Mouse (Mus musculus) liver (tissue): ENCODE results near the gene Ncan.

ENCODE experiments used
- DNase-seq: peaks from one replicate; pipeline ENCODE4 v3.0.0-alpha.2; 2020; ENCODE audit warnings: mixed read lengths

The Ncan gene

GRCm38 (mm10) chr8:70128435-70128834 is 7.8 kb upstream of the Ncan start:
- DNase-seq = no peak

DNA sequence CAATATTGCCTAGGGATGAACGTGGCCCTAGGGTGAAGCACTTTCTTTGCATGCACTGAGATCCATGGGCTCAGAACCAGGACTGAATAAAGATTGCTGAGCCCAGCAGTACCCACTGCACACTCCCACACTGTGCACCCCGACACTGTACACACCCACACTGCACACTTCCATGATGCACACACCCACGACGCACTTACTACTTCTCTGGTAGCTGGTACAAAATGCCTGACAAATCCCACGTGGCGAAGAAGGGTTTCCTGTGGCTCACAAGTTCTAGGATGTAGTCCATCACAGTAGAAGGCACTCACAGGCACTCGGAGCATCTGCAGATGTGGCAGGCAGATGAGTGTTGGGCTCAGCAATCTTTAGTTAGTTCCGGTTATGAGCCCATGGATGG is 4.3 kb upstream of the Ncan start:
- DNase-seq = no peak

- no peak for DNase-seq
Measured at GRCm38 (mm10) chr8:70122863-70123262, 2.2 kb upstream of the Ncan start.

DNA sequence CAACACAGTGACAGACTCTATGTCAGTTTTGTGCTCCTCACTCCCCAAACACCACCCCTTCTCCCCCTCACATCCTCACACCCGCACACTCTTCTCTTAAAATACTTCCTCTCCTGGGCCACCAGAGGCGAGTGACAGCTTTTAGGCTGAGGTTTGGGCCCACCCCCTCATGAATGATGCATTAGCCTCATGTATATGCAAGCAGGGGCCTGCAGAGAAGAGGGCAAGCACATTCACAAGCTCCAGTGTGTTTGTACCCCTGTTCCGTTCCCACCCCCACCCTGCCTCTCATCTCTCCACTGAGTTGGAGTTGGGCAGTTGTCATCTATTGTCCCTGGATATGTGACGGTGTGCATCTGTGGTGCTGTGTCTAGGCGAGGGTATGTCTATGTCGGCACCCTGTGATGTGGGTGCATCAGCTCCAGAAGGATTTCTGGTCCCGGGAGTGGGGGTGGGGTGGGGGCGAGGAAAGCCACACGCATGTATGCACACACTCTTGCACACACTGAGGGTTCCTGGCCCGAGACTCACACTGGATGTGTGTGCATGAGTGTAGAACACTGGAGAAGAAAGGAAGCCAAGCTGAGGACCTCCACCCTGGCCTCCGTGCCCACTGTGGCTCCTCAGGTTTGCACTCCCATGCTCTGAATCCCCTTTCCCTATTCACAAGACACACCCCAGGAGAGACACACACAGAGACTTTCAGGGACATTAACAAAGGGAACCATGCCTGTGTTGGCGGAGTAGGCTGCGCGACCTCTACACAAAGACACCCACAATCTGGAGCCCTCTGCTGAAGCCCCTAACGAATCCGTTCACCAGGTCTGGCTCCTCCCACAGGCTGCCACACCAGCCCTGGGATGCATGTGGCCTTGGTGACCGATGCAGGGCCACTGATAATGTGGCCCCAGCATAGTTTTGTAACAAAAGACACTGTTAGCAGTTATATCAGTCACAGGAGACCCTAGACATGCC is 1.7 kb downstream of the Ncan start:
- DNase-seq = no peak

- DNase-seq = peak; percentile 45
Measured at GRCm38 (mm10) chr8:70117611-70118010, 3.1 kb downstream of the Ncan start.

- no peak for DNase-seq
Measured at GRCm38 (mm10) chr8:70114892-70115291, 5.8 kb downstream of the Ncan start.

DNA sequence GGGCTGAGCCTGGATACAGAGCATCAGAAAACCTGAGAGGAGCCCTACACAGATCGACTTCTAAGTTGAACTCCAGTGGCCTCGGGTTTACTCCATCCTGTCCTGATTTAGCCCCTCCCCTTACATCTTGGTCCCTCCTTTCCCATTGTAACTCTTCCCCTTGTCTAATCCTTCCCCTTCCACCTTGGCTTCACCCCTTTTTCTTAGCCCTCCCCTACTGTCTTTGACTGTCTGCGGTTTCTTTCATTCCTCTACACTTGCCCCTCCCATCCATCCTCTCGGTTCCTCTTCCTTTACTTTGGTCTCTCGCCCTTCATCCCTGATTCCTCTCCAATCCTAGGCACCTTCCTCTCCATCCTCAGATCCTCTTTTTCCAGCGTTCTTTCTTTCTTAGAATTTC is 6.2 kb downstream of the Ncan start:
- no peak for DNase-seq

- no peak for DNase-seq
Measured at GRCm38 (mm10) chr8:70112401-70113016, 8.2 kb downstream of the Ncan start.

DNA sequence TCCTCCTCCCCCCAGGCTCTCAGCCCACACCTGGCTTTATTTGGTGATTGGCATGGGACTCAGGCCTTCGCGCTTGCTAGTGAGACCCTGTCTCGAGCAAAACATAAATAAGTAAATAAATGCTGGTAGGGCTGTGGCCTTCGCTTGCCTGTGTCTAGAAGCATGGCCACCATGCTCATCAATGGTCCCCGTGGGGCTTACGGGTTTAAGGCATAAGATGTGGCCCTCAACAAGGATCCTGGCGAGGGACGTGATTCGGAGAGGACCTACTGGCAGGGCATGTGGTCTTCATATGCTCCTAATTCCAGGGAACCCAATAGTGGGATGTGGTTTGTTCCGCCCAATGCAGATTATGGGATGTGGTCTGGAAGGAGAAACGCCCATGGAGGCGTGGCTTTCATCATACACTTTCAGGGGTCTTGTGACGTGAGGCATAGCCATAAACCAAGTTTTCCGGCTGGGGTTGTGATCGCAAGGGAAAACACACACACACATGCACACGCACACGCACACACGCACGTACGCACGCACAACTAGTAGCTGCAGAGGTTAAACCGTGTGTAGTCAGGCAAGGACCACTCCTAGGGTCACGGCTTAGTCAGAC is 9.4 kb downstream of the Ncan start:
- no peak for DNase-seq

DNA sequence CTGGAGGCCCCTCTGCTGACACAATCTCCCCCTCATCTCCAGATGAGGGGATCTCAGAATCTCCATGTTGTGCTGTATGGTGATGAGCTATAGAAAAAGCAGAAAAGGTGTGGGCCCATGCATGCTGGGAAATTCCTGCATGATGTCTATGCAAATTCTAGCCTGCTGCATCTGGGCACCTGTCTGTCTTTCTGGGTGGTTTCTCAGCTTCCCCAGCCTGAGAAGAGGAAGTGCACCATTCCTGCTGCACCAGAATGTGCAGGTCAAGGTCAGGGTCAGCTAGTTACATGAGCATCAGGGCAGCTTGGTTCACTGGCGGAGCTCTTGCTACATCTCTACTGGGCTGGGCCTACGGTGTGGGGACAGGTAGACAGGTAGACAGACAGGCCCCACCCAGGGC is 10.2 kb downstream of the Ncan start:
- no peak for DNase-seq

DNA sequence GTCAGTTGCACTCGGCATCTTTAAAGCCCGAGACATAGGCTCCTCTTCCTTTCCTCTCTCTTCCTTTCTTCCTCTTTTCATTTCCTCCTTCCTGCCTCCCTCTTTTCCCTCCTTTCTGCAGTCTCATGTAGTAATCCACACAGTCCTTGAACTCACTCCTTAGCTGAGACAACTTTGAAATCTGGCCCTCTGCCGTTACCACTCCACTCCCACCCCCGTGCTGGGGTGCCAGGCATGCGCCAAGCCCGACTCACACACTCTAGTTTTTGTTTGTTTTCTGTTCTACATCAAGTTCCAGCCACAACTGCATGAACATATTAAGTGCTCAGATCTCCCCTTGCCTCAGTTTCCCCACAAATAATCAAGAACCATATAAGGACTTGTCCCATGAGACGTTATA is 15.8 kb downstream of the Ncan start:
- no peak for DNase-seq

GRCm38 (mm10) chr8:70104506-70104905 is 16.2 kb downstream of the Ncan start:
- DNase-seq = peak; percentile 47

- no peak for DNase-seq
Measured at GRCm38 (mm10) chr8:70100241-70100640, 20.4 kb downstream of the Ncan start.

DNA sequence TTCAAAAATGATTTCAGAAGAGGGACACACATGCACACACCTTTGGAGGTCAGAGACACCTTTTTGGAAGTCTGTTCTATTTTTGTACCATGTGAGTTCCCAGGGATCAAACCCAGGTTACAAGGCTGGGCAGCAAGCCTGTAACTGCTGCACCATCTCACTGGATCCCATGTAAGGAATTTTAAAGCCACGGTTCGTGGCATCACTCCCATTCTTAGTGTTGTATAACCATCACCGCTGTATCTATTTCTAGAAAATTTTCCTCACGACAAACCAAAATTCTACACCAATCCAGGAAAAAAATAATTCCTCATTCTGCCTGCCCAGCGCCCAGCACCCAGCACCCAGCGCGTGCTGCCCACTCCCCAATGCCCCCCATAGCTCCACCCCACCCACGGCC is 21.4 kb downstream of the Ncan start:
- no peak for DNase-seq

GRCm38 (mm10) chr8:70092786-70093185 is 27.9 kb downstream of the Ncan start:
- no peak for DNase-seq

GRCm38 (mm10) chr8:70089296-70089960 is 31.2 kb downstream of the Ncan start:
- no peak for DNase-seq

DNA sequence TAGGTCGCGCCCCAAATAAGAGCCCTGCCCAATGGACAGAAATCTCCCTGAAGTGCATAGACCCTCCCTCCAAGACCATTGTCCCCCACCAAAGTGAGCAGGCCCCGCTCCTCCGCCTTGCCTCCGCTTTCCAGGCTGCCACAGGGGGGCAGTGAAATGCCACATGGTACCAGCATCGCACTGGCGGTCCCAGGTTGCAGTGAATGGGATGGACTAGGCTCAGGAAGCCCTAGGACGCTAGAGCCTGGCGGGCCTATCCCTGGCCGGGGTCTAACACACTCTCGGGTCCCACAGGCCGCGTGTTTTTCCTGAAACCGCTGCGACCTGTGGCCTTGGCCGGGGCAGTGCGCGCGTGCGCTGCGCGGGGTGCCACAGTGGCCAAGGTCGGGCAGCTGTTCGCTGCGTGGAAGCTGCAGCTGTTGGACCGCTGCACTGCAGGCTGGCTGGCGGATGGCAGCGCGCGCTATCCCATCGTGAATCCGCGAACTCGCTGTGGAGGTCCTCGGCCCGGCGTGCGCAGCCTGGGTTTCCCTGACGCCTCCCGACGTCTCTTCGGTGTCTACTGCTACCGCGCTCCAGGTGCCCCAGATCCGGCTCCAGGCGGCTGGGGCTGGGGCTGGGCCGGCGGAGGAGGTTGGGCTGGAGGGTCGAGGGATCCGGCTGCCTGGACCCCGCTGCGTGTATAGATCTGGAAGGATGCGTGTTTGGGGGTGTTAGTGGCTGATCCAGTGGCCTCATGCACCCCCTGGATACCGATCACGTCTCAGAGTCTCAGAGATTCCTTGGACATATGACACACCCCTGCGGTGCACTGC is 32.6 kb downstream of the Ncan start:
- peak; percentile 38 for DNase-seq

GRCm38 (mm10) chr8:70087237-70087636 is 33.4 kb downstream of the Ncan start:
- peak; percentile 25 for DNase-seq

DNA sequence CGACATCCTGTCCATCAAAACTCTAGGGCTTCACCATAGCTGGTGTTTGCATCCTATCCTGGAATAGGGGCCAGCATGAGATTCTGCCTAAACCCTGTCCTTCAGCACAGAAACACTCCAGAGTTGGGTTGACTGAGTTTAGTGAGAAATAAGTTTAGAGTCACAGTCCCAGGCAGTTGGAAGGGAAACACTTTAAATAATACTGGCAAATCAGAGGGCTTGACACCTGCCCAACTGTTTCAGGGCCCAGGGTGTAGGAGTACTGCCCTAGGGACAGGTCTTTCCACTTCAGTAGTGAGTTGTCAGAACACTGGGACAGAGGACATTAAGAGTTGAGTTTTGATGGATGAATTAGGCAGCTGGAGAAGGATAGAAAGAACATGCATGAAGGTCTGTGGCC is 34.5 kb downstream of the Ncan start:
- no peak for DNase-seq

DNA sequence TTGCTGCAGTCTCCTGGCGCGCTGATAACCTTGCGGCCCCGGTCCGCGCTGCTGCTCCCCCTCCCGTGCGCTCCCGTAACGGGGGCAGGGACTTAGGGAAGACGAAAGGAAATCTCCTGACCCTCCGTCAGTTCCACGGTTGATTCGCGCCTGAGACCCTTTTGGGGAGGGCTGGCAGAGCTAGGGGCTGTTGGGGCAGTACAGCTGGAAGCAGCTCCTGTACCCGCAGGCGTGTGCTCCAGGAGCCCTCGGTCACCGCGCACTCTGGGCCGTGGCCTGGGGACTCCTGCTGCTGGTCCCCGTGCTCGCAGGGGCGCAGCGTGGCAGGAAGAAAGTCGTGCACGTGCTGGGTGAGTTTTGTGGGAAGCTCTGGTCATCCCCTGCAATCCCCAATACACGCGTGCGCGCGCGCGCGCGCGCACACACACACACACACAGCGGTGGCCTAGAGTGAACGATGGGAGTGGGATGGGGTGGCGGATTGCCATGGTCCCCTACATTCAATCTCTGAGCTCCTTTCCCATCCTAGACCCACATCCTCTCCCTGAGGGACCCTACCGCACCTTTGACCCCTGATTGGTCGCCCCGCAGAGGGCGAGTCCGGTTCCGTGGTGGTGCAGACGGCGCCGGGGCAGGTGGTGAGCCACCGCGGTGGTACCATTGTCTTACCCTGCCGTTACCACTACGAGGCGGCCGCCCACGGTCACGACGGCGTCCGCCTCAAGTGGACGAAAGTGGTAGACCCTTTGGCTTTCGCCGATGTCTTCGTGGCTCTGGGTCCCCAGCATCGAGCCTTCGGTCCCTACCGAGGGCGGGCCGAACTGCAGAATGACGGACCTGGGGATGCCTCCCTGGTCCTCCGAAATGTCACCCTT is 36.2 kb downstream of the Ncan start:
- no peak for DNase-seq

- peak; percentile 55 for DNase-seq
Measured at GRCm38 (mm10) chr8:70083285-70083684, 37.4 kb downstream of the Ncan start, which contains the start of gene Hapln4. TSS of gene Hapln4 (plus strand) at chr8:70083457.
